Mouse (Mus musculus): ENCODE results near the gene Rbm34. TPM values are rescaled to one million over a fixed set of nuclear protein-coding genes. Genes with fewer than 3 reads are reported as not detected.

Gene Rbm34
- total and polyA plus RNA-seq, 3 experiments: 25.9 TPM; not detected in 1

DNA sequence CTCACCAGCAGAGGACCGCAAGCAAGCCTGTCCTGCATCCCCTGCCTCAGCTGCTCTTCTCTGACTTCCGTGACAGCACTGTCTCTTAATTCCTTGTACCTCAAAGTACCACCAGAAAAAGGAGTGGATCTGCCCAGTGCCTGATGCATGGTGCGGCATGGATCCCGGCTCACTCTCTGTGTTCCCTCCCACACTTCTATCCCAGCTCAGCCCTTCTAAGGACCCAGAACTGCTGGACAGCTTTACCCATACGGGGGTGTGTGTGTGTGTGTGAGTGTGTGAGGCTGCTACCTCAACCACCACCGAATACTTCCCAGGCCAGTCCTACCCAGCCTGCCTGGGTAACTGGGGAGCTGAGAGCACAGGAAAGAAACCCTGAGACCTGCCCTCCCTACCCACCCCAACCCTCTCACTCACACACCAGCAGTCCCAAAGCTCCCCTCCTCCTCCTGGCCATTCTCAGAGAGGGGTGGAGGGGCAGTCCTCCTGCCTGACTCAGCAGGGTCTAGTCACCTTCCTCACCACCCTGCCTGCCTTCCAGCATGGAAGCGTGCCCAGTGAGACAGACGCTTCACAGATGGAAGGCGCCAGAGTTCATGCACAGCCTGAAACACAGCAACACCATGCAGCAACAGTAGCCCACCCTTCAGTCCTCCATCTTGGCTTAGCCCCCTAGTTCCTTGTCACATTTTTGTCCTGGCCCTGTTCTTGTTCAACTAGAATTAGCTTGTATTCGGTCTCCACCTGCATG is 41.9 kb downstream of the Rbm34 start (continued):
- TF ChIP-seq MAFK (IDR thresholded peaks at IDR 0.05; ENCODE audit: borderline replicate concordance, low read depth, low read length) (no peak), ELF1 (IDR thresholded peaks at IDR 0.05; ENCODE audit: low read depth, low read length) (no peak)

DNA sequence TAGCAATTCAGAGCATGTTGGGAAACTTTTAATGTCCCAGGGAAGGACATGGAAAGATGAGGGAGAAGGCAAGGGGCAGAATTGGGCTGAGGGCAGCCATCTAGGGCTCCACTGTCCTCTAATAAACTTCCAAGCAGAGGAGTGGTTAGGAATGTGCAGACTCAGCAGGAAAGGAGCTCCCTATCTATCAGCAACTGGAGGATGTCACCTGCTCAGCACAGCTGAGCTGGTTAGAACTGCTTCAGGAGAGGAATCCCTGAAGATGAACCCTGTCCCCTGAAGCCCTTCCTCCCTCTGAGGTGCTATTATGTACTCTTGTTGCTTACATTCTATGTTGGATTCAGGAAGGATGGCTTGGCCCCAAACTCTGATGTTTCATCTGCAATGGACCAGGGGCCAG is 42.8 kb downstream of the Rbm34 start:
- Histone ChIP-seq H3K79me2 (ENCODE audit: control insufficient read depth, insufficient read depth, low read length, poor library complexity) (no peaks in the 10 kb centered on the region), H3K36me3 (ENCODE audit: control insufficient read depth in 1 of 2, insufficient read depth in 2 of 2, low read length in 2 of 2) (peaks cover 0 to 2% of the 10 kb centered on the region in 2 experiments; a peak in 3 of 4 replicates), H3K27ac (ENCODE audit: control insufficient read depth, low read depth, low read length) (no peak overlapping the region), H3K4me3 (ENCODE audit: control insufficient read depth in 1 of 2, insufficient read depth in 1 of 2, low read depth in 2 of 2, low read length in 2 of 2) (no peak overlapping the region), H3K27me3 (ENCODE audit: control insufficient read depth in 1 of 2, insufficient read depth in 2 of 2, low read length in 2 of 2) (no peaks in the 10 kb centered on the region), H3K4me1 (ENCODE audit: control insufficient read depth in 1 of 2, insufficient read depth in 2 of 2, low read length in 2 of 2) (no peaks in the 10 kb centered on the region), H3K9ac (ENCODE audit: control insufficient read depth, low read depth, low read length, poor library complexity, severe bottlenecking) (no peak overlapping the region), H3K9me3 (replicated peaks; ENCODE audit: insufficient read depth, low read length) (no peaks in the 10 kb centered on the region)
- TF ChIP-seq USF2 (IDR thresholded peaks at IDR 0.05; ENCODE audit: borderline replicate concordance in 1 of 2, insufficient read depth in 1 of 2, low read depth in 1 of 2, low read length in 2 of 2) (no peak), MYB (IDR thresholded peaks at IDR 0.05; ENCODE audit: low read depth, low read length) (no peak), MXI1 (IDR thresholded peaks at IDR 0.05; ENCODE audit: low read depth, low read length) (no peak), GATA1 (IDR thresholded peaks at IDR 0.05; ENCODE audit: low read depth, low read length) (no peak), CHD2 (IDR thresholded peaks at IDR 0.05; ENCODE audit: low read length) (no peak), CHD1 (IDR thresholded peaks at IDR 0.05; ENCODE audit: low read depth, low read length) (no peak), MAX (IDR thresholded peaks at IDR 0.05; ENCODE audit: low read length) (no peak), RCOR1 (IDR thresholded peaks at IDR 0.05; ENCODE audit: low read depth, low read length) (no peak)
- no peak for DNase-seq (ENCODE audit: low read depth, low spot score)

DNA sequence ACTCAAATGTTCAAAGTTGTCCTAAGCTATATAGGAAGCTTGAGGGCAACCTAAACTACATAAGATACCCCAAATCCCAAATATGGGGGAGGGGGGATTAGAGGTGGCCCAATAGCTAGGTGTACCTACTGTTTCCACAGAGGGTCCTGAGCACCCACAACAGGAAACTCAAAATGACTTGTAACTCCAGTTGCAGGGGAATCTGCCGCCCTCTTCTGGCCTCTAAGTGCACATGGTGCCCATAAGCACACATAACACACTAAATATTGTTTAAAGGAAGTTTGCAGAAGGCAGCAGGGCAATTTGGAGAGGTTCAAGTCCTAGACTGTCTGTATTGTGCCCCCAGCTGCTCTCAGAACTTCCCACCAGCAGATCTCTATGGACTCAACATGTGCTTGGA is 43.8 kb downstream of the Rbm34 start:
- H3K9me3 ChIP-seq (replicated peaks; ENCODE audit: insufficient read depth, low read length): no peaks in the 10 kb centered on the region
- H3K27ac ChIP-seq (ENCODE audit: control insufficient read depth, low read depth, low read length): no peak overlapping the region
- no peak overlapping the region for H3K9ac ChIP-seq (ENCODE audit: control insufficient read depth, low read depth, low read length, poor library complexity, severe bottlenecking)
- H3K36me3 ChIP-seq (ENCODE audit: control insufficient read depth in 1 of 2, insufficient read depth in 2 of 2, low read length in 2 of 2): peaks cover 0 to 2% of the 10 kb centered on the region in 2 experiments; a peak in 3 of 4 replicates
- DNase-seq (ENCODE audit: low read depth, low spot score): peak; percentile 72
- no peaks in the 10 kb centered on the region for H3K27me3 ChIP-seq (ENCODE audit: control insufficient read depth in 1 of 2, insufficient read depth in 2 of 2, low read length in 2 of 2)
- no peaks in the 10 kb centered on the region for H3K79me2 ChIP-seq (ENCODE audit: control insufficient read depth, insufficient read depth, low read length, poor library complexity)
- H3K4me3 ChIP-seq (ENCODE audit: control insufficient read depth in 1 of 2, insufficient read depth in 1 of 2, low read depth in 2 of 2, low read length in 2 of 2): no peak overlapping the region
- H3K4me1 ChIP-seq (ENCODE audit: control insufficient read depth in 1 of 2, insufficient read depth in 2 of 2, low read length in 2 of 2): no peaks in the 10 kb centered on the region
- TF ChIP-seq SMC3 (IDR thresholded peaks at IDR 0.05; ENCODE audit: low read depth, low read length) (peak; percentile 72), MAFK (IDR thresholded peaks at IDR 0.05; ENCODE audit: borderline replicate concordance, low read depth, low read length) (no peak), SIN3A (IDR thresholded peaks at IDR 0.05; ENCODE audit: low read length) (no peak), HCFC1 (IDR thresholded peaks at IDR 0.05; ENCODE audit: low read depth, low read length) (no peak), BHLHE40 (IDR thresholded peaks at IDR 0.05; ENCODE audit: borderline replicate concordance, low read depth, low read length) (no peak), JUND (IDR thresholded peaks at IDR 0.05; ENCODE audit: low read depth, low read length) (no peak), UBTF (IDR thresholded peaks at IDR 0.05; ENCODE audit: borderline replicate concordance, insufficient read depth, low read depth, low read length) (no peak), ELF1 (IDR thresholded peaks at IDR 0.05; ENCODE audit: low read depth, low read length) (no peak), RCOR1 (IDR thresholded peaks at IDR 0.05; ENCODE audit: low read depth, low read length) (no peak), POLR2AphosphoS5 (IDR thresholded peaks at IDR 0.05; ENCODE audit: borderline replicate concordance, low read depth, low read length) (no peak), TAL1 (IDR thresholded peaks at IDR 0.05; ENCODE audit: low read length) (no peak), MYC (IDR thresholded peaks at IDR 0.05; ENCODE audit: low read depth, low read length) (peak; percentile 73), CHD2 (IDR thresholded peaks at IDR 0.05; ENCODE audit: low read length) (no peak), USF2 (IDR thresholded peaks at IDR 0.05; ENCODE audit: borderline replicate concordance in 1 of 2, insufficient read depth in 1 of 2, low read depth in 1 of 2, low read length in 2 of 2) (no peak), EP300 (IDR thresholded peaks at IDR 0.05; ENCODE audit: low read depth in 1 of 2, low read length in 2 of 2) (no peak), NRF1 (IDR thresholded peaks at IDR 0.05; ENCODE audit: insufficient read depth, low read depth, low read length, poor library complexity, severe bottlenecking) (no peak), POLR2A (IDR thresholded peaks at IDR 0.05; ENCODE audit: control insufficient read depth in 1 of 2, insufficient read depth in 1 of 2, low read depth in 1 of 2, low read length in 2 of 2, poor library complexity in 1 of 2) (no peak), TCF12 (IDR thresholded peaks at IDR 0.05; ENCODE audit: low read depth, low read length) (no peak), POLR2AphosphoS2 (IDR thresholded peaks at IDR 0.05; ENCODE audit: low read length) (no peak), TBP (IDR thresholded peaks at IDR 0.05; ENCODE audit: low read depth, low read length) (no peak), ZC3H11A (IDR thresholded peaks at IDR 0.05; ENCODE audit: low read depth, low read length) (peak; percentile 48; the same call in 1 of the 2 replicates), NELFE (IDR thresholded peaks at IDR 0.05; ENCODE audit: low read depth, low read length) (no peak), GATA1 (IDR thresholded peaks at IDR 0.05; ENCODE audit: low read depth, low read length) (no peak), ZKSCAN1 (IDR thresholded peaks at IDR 0.05; ENCODE audit: low read depth, low read length) (no peak)
